Mouse (Mus musculus) erythroblast, embryonic 14.5 days (primary cell): ENCODE data around the gene Megf11. TPM values are rescaled to one million over a fixed set of nuclear protein-coding genes. Genes with fewer than 3 reads are reported as not detected.

Source experiments
- H3K27me3 ChIP-seq: 2 replicates; pipeline ENCODE4 v1.6.1; 2012; ENCODE audit warnings: inconsistent platforms; ENCODE audit not compliant: control insufficient read depth
- H3K36me3 ChIP-seq: 2 replicates; pipeline ENCODE4 v1.6.1; 2012; ENCODE audit warnings: mild to moderate bottlenecking, inconsistent platforms; ENCODE audit not compliant: control insufficient read depth
- H3K4me1 ChIP-seq: 2 replicates; pipeline ENCODE4 v1.6.1; 2012; ENCODE audit warnings: inconsistent platforms; ENCODE audit not compliant: control insufficient read depth
- H3K4me3 ChIP-seq: replicated peaks from 2 replicates; pipeline ENCODE3; 2012; ENCODE audit warnings: moderate library complexity, mild to moderate bottlenecking, inconsistent platforms
- H3K9me3 ChIP-seq: 2 replicates; pipeline ENCODE4 v1.6.1; 2012; ENCODE audit warnings: low read length, inconsistent platforms, mixed read lengths; ENCODE audit not compliant: control insufficient read depth
- GATA1 ChIP-seq: IDR thresholded peaks from 2 replicates; pipeline ENCODE4 v1.6.1; 2012; ENCODE audit warnings: low read length, inconsistent platforms, mixed read lengths
- TAL1 ChIP-seq: IDR thresholded peaks from 3 replicates; pipeline ENCODE4 v1.6.1; 2012; ENCODE audit warnings: low read length, inconsistent platforms, mixed read lengths
- polyA plus RNA-seq: library from polyadenylated mRNA; stranded (reverse); fragments of >175 nt; gene quantifications from 2 replicates; pipeline ENCODE4 v1.2.3, GENCODE M21; 2012

Megf11 gene
- polyA plus RNA-seq, 1 experiment, result not detected

GRCm38 (mm10) chr9:64567482-64567881 lies 182.1 kb downstream of the Megf11 start:
- no peak overlapping the region for H3K4me3 ChIP-seq
- H3K36me3 ChIP-seq, result peaks cover 11% of the 10 kb centered on the region
- H3K4me1 ChIP-seq, result peaks cover 72% of the 10 kb centered on the region
- no peaks in the 10 kb centered on the region for H3K27me3 ChIP-seq
- TF ChIP-seq GATA1 (no peak), TAL1 (no peak)
- peaks cover 11% of the 10 kb centered on the region for H3K9me3 ChIP-seq

- peaks cover 65% of the 10 kb centered on the region for H3K4me1 ChIP-seq
- TF ChIP-seq TAL1, result no peak
- TF ChIP-seq GATA1, result no peak
- no peak overlapping the region for H3K4me3 ChIP-seq
- no peaks in the 10 kb centered on the region for H3K9me3 ChIP-seq
- peaks cover under 1% of the 10 kb centered on the region; the same call in 1 of the 2 replicates for H3K36me3 ChIP-seq
- no peaks in the 10 kb centered on the region for H3K27me3 ChIP-seq
These were observed 183.2 kb downstream of the Megf11 start for GRCm38 (mm10) chr9:64568467-64569260.

- Histone ChIP-seq H3K36me3 (no peaks in the 10 kb centered on the region), H3K27me3 (no peaks in the 10 kb centered on the region; the same call in none of the 2 replicates), H3K9me3 (peaks cover 4% of the 10 kb centered on the region), H3K4me3 (no peak overlapping the region), H3K4me1 (peaks cover 59% of the 10 kb centered on the region)
- TF ChIP-seq TAL1 (no peak), GATA1 (no peak)
These were observed 185.0 kb downstream of the Megf11 start for GRCm38 (mm10) chr9:64570448-64570847.

GRCm38 (mm10) chr9:64571091-64571490 lies 185.7 kb downstream of the Megf11 start:
- no peak overlapping the region for H3K4me3 ChIP-seq
- peaks cover 59% of the 10 kb centered on the region for H3K4me1 ChIP-seq

GRCm38 (mm10) chr9:64572629-64573190 lies 187.3 kb downstream of the Megf11 start:
- TF ChIP-seq TAL1, result no peak
- TF ChIP-seq GATA1, result no peak
- H3K27me3 ChIP-seq, result no peaks in the 10 kb centered on the region; the same call in none of the 2 replicates
- H3K9me3 ChIP-seq, result peaks cover 4% of the 10 kb centered on the region
- H3K4me1 ChIP-seq, result peaks cover 58% of the 10 kb centered on the region
- H3K36me3 ChIP-seq, result no peaks in the 10 kb centered on the region
- H3K4me3 ChIP-seq, result no peak overlapping the region

More at GRCm38 (mm10) chr9:64571091-64571490, 185.7 kb downstream of the Megf11 start:
- no peaks in the 10 kb centered on the region; the same call in none of the 2 replicates for H3K27me3 ChIP-seq
- H3K36me3 ChIP-seq, result no peaks in the 10 kb centered on the region
- H3K9me3 ChIP-seq, result peaks cover 4% of the 10 kb centered on the region
- TF ChIP-seq TAL1 (no peak), GATA1 (no peak)

- no peak overlapping the region for H3K4me3 ChIP-seq
- no peaks in the 10 kb centered on the region for H3K36me3 ChIP-seq
- H3K27me3 ChIP-seq, result no peaks in the 10 kb centered on the region; the same call in none of the 2 replicates
- H3K4me1 ChIP-seq, result peaks cover 59% of the 10 kb centered on the region
- H3K9me3 ChIP-seq, result peaks cover 4% of the 10 kb centered on the region
- TF ChIP-seq GATA1, result no peak
- no peak for TF ChIP-seq TAL1
These were observed 190.2 kb downstream of the Megf11 start for GRCm38 (mm10) chr9:64575658-64576057.

GRCm38 (mm10) chr9:64576143-64576878 lies 190.9 kb downstream of the Megf11 start:
- Histone ChIP-seq H3K9me3 (peaks cover 4% of the 10 kb centered on the region), H3K36me3 (no peaks in the 10 kb centered on the region), H3K4me3 (no peak overlapping the region), H3K27me3 (no peaks in the 10 kb centered on the region; the same call in none of the 2 replicates), H3K4me1 (peaks cover 55% of the 10 kb centered on the region)
- TF ChIP-seq GATA1, result no peak
- TF ChIP-seq TAL1, result no peak

- H3K9me3 ChIP-seq, result peaks cover 4% of the 10 kb centered on the region
- no peaks in the 10 kb centered on the region; the same call in none of the 2 replicates for H3K27me3 ChIP-seq
- peaks cover 55% of the 10 kb centered on the region for H3K4me1 ChIP-seq
- no peak overlapping the region for H3K4me3 ChIP-seq
- TF ChIP-seq GATA1, result no peak
- no peak for TF ChIP-seq TAL1
- H3K36me3 ChIP-seq, result no peaks in the 10 kb centered on the region
These were observed 191.7 kb downstream of the Megf11 start for GRCm38 (mm10) chr9:64577156-64577555.

GRCm38 (mm10) chr9:64578014-64578413 lies 192.6 kb downstream of the Megf11 start:
- H3K36me3 ChIP-seq, result no peaks in the 10 kb centered on the region
- H3K9me3 ChIP-seq, result peaks cover 4% of the 10 kb centered on the region
- H3K27me3 ChIP-seq, result no peaks in the 10 kb centered on the region; the same call in none of the 2 replicates
- H3K4me3 ChIP-seq, result no peak overlapping the region
- TF ChIP-seq TAL1 (no peak), GATA1 (no peak)
- H3K4me1 ChIP-seq, result peaks cover 52% of the 10 kb centered on the region
